In genomic region chr17:50515926-50516325, GRCm38 (mm10) we compare ENCODE assay signal across 32 mouse cellular contexts.
"Had no signal": no experiment of that assay in that cellular context is flagged by ENCODE, and none has a peak within 500 bp of the region (broad histone marks: within the 10 kb centered on the region; RNA-seq: fewer than 3 reads in every experiment).

No protein-coding gene starts in this region.

- H3K9me3 ChIP-seq: limb, embryonic 10.5 days; limb, embryonic 12.5 days; limb, embryonic 13.5 days; limb, embryonic 15.5 days; liver, embryonic 12.5 days; liver, embryonic 13.5 days; liver, embryonic 15.5 days; lung, embryonic 15.5 days; midbrain, embryonic 10.5 days; midbrain, embryonic 12.5 days; midbrain, embryonic 13.5 days; midbrain, embryonic 15.5 days; neural tube, embryonic 12.5 days had no signal

- H3K4me1 ChIP-seq: limb, embryonic 15.5 days; lung, embryonic 15.5 days had no signal

- H3K4me2 ChIP-seq: limb, embryonic 12.5 days; limb, embryonic 13.5 days; limb, embryonic 15.5 days; liver, embryonic 11.5 days; liver, embryonic 12.5 days; liver, embryonic 13.5 days; liver, embryonic 15.5 days; lung, embryonic 14.5 days; lung, embryonic 15.5 days; midbrain, embryonic 12.5 days; midbrain, embryonic 13.5 days; midbrain, embryonic 15.5 days; neural tube, embryonic 12.5 days had no signal

- H3K36me3 ChIP-seq: limb, embryonic 10.5 days; limb, embryonic 12.5 days; limb, embryonic 13.5 days; limb, embryonic 15.5 days; liver, embryonic 12.5 days; liver, embryonic 13.5 days; liver, embryonic 15.5 days; lung, embryonic 15.5 days; midbrain, embryonic 10.5 days; midbrain, embryonic 12.5 days; midbrain, embryonic 13.5 days; midbrain, embryonic 15.5 days; neural tube, embryonic 12.5 days had no signal

- H3K4me3 ChIP-seq: left cerebral cortex, adult 2 months; limb, embryonic 10.5 days; limb, embryonic 12.5 days; limb, embryonic 13.5 days; limb, embryonic 15.5 days; liver, embryonic 12.5 days; liver, embryonic 13.5 days; liver, embryonic 15.5 days; lung, embryonic 15.5 days; megakaryocyte, embryonic 14.5 days; midbrain, embryonic 10.5 days; midbrain, embryonic 12.5 days; midbrain, embryonic 13.5 days; midbrain, embryonic 15.5 days; myocyte; neural tube, embryonic 12.5 days had no signal

- DNase-seq: left cerebral cortex, postnatal 4 days; liver; liver, embryonic 13.5 days; liver, postnatal 0 days; lung, adult 18-20 months; lung, adult 2 months; lung, embryonic 14.5 days; lung, postnatal 10 days; lung, postnatal 14 days; lung, postnatal 36 days; lung, postnatal 4 days; midbrain, embryonic 14.5 days had no signal

- H3K27ac ChIP-seq: left cerebral cortex, adult 2 months; limb, embryonic 10.5 days; limb, embryonic 12.5 days; limb, embryonic 13.5 days; limb, embryonic 15.5 days; liver, embryonic 12.5 days; liver, embryonic 13.5 days; liver, embryonic 14.5 days; liver, embryonic 15.5 days; lung, embryonic 15.5 days; macrophage; midbrain, embryonic 10.5 days; midbrain, embryonic 12.5 days; midbrain, embryonic 13.5 days; midbrain, embryonic 15.5 days; neural tube, embryonic 12.5 days had no signal

- H3K27me3 ChIP-seq: limb, embryonic 12.5 days; limb, embryonic 13.5 days; limb, embryonic 15.5 days; liver, embryonic 12.5 days; liver, embryonic 13.5 days; liver, embryonic 15.5 days; lung, embryonic 15.5 days; megakaryocyte, embryonic 14.5 days; midbrain, embryonic 12.5 days; midbrain, embryonic 13.5 days; midbrain, embryonic 15.5 days; neural tube, embryonic 12.5 days had no signal

- ATAC-seq: liver, embryonic 12.5 days; liver, postnatal 0 days; lung, postnatal 0 days; midbrain, embryonic 13.5 days; midbrain, embryonic 15.5 days; midbrain, embryonic 16.5 days had no signal

- H3K9ac ChIP-seq: limb, embryonic 12.5 days; limb, embryonic 13.5 days; limb, embryonic 15.5 days; liver, embryonic 12.5 days; liver, embryonic 13.5 days; liver, embryonic 14.5 days; liver, embryonic 15.5 days; liver, postnatal 0 days; lung, embryonic 14.5 days; lung, embryonic 15.5 days; midbrain, embryonic 12.5 days; midbrain, embryonic 13.5 days; midbrain, embryonic 15.5 days; neural tube, embryonic 12.5 days had no signal
